Mouse (Mus musculus) c-Kit-positive CD71-positive TER-119-positive erythroid progenitor cells, embryonic 14.5 days (primary cell): Measurements from ENCODE around the gene Plekho2.

Source experiments
- DNase-seq: peaks from one replicate; pipeline ENCODE4 v3.0.0-alpha.2; 2013; ENCODE audit warnings: low spot score

Plekho2 gene

DNA sequence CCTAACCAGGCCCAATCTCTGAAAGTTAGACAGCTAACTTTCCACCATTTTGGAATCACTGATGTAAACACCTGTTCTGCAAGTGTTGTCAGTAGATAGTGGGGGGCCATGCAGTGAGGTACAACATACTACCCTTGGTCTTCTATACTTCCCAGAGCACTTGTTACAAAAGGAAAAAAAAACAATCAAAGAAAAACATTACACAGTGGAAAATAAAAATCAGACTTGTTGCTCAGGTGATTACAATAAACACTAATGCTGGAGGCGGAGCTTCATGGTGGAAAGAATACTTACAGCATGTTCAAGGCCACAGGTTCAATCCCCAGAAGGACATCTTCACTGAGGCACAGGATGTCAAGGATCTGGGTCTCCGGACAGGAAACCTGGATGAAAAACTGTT, 27.1 kb downstream of the Plekho2 start:
- DNase-seq: no peak

- no peak for DNase-seq
These were observed 27.7 kb downstream of the Plekho2 start for GRCm38 (mm10) chr9:65552141-65552540.

DNA sequence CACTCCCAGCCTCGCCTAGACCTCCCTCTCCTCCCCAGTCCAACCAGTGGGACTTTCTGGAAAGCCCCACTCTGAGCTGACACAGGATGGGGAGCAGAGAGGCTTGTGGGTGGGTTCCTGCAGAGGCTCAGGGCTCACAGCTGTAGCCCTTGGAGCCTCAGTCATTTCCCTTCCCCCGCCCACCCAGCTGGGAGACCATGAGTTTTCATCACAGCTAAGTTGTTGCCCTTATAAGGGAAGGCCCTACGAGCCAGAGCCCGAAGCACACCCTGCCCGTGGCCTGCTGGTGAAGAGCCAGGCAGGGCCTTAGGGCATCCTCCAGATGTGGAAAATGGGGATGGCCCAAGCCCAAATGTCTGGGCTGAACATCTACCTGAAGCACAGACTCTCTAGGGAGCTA, 28.8 kb downstream of the Plekho2 start:
- no peak for DNase-seq

DNA sequence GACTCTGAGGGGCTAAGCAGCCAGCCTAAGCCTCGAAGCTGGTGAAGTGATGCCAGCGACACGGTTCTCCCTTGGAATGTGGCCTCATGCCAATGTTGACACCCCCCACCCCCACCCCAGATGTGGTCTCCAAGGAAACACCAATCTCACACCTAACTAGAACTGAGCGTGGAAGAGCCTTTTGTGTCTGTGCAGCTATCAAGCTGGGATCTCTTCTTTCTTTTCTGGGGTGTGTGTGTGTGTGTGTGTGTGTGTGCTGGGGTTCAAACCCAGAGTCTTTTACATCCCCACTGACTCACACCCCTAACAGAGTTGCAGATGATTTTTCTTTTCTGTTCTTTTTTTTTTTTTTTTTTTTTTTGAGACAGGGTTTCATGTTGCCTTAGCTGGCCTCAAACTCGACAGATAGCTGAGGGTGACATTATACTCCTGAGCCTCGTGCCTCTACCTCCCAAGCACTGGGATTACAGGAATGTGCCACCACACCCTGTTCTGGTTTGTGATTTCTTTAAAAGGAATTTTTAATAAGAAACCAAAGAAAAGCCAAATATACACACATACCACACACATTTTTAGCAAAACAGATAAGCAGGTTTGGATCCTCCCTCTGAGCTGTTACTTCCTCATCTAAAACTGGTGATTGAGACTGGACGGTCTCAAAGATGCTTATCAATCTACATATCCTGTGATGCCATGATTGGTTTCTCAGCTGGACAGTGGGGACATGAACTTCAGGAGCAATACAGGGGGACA, 29.6 kb downstream of the Plekho2 start:
- DNase-seq: no peak

DNA sequence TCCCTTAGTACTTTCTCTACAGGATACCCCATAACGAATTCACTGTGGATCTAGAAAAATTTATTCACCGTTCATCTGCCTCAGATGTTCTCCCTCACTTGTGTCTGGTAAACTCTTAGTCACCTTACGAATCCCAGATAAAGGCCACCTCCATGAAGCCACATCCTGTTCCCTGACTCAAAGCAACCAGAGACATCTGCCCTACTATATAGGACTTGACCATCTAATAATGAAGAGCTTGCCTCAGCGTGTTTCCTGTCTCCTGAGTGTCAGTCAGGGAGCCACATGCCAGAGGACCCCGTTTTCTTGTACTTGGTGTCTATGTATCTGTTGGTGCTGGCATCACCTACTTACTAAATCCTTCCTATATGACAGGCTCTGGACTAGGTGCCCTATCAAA, 30.2 kb downstream of the Plekho2 start:
- DNase-seq: no peak

GRCm38 (mm10) chr9:65549139-65549538, 30.7 kb downstream of the Plekho2 start:
- no peak for DNase-seq

DNA sequence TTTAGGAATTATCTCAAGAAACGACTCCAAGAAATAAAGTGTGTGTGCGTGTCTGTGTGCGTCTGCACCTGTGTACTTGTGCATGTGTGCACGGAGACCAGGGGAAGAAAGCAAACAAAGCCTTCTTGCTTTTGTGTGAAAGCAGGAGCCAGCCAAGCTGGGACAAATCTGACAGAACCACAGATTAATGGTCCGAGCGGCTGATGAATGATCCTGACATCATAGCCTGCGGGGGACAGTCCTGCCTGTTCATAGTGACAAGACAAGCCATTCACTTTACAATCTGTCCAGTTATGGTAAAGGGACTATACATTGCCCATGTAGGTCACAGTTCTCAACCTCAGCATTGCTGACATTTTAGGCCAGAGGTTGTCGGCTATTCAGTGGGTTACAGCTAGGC, 31.5 kb downstream of the Plekho2 start:
- DNase-seq: no peak

DNA sequence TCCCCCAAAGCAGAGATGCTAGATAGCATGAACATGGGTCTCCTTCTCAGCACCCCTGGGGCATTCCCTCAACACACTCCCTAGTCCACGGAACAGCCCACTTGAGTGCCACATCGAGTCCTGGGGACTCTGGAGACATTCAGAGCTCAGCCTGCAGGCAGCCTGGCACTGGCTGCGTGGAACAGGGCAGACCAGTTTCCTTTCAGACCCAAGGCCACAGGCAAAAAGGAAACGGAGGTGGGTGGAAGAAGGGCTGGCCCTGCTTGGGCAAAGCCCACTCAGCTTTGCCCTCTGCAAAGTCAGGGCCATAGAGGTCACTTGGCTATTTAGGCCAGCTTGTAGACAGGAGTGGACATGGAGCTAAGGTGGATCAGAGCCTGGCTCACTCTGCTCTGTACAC, 32.0 kb downstream of the Plekho2 start:
- DNase-seq: no peak

DNA sequence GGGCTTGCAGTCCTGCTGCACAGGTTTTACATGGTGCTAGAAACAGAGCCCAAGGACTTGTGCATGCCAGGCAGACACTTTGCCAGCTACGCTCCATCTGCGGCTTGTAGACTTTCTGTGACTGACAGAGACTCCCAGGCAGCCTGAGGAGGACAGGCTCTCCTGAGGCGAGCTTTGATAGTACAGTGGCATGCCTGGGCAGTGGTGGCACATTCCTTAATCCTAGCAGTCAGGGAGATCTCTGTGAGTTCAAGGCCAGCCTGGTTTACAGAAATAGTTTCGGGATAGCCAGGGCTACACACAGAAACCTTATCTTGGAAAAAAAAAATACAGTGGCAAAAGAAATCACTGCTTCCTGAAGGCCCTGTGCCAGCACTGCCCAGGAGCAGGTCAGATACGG, 32.7 kb downstream of the Plekho2 start:
- no peak for DNase-seq

DNA sequence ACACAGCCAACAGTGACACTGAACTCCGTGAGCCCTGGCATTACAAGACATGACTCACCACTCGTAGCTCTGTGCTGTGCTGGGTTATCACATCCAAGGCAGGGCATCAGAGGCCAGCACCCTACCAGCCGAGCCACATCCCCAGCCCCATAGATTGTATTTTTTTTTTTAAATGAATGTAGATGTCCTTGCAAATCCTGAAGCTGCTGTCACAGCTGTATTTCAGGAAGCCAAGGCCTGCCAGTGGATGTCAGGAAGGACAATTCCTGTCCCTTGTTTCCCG, 33.5 kb downstream of the Plekho2 start:
- DNase-seq: no peak

DNA sequence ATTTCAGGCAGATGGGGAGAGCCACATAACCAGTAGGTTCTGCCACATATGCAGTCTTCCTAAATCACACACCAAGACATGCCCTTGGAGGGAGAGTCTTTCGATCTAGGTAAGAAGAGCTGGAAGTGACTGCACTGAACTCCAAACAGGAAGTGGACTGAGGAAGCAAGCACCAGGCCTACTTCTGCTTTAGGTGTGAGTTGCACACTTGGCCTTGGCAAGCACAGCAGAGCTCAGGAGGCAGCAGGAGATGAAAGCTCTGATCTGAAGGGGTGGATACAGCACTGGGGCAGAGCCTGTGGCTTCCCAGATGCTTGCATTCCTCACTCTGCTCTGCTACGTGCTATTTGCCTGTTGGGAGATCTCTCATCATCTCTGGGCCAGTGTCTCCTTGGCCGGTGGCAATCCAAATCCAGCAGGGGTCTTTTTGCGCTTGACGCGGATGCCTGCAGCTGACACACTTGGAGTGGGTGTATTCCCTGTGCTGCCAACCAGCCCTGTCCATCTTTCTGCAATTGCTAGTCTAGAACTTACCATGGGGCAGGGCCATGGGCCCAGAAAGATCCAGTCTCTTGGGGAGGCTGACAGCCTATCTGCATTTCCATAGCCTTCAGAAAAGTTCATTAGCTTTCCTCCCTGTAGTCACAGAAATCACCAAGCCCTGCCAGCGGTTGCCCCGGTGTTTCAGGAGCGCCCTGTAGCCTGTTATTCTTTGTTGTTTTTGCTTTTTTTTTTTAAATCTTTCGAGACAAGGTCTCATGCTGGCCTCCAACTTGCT, 34.0 kb downstream of the Plekho2 start:
- no peak for DNase-seq

DNA sequence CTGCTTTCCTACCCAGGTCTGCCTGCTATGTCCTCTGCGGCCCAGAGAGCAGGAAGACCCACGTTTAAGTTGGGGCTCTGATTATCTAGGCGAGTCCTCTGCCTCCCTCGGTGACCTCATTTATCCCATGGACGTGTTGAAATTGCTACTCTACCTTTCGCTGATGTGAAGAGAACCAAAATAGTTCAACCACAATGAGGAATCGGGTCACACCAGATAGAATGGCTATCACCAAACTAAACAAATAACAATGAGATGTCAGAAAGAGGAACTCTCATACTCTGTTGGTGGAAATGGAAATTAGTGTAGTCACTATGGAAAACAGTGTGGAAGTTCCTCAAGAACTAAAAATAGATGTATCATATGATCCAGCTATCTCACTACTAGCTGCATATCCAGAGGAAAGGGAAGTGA, 37.7 kb downstream of the Plekho2 start:
- DNase-seq: no peak

DNA sequence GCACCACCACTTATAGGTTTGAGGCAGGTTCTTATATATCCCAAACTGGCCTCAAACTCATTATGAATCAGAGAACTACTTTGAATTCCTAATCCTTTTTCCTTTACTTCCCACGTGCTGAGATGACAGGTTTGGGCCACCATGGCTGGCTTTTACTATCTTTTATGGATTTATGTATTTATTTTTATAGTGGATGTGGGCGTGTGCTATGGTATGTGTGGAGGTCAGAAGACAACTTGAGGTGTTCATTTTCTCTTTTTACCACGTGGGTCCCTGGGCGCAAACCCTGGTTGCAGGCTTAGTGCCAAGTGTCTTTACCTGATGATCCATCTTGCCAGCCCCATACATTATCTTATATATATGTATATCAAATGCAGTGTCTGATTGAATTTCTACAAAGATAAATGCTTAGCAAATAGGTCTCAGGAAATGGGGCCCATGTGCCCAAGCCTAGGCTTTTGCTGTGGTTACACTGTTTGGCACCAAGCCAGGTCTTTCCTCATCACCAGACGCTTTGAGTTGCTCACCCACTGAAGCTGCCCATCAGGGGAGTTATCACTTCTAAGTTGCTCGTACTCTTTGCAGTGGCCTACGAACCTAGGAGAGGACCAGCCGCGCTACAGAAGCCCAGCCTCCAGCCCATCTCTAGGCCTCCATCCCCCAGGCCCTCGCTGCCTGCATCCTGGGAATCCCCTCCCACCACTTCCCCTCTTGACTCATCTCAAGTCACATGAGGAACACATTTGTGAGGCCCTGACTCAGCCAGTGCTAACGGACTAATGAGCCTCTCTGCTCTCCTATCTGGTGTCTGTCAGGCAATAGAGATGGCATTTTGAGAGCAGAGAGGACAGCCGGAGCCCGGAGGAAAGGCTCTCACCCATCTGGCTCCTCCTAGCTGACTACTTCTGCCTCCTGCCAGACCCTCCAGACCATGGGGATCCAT, 38.4 kb downstream of the Plekho2 start:
- DNase-seq: no peak

DNA sequence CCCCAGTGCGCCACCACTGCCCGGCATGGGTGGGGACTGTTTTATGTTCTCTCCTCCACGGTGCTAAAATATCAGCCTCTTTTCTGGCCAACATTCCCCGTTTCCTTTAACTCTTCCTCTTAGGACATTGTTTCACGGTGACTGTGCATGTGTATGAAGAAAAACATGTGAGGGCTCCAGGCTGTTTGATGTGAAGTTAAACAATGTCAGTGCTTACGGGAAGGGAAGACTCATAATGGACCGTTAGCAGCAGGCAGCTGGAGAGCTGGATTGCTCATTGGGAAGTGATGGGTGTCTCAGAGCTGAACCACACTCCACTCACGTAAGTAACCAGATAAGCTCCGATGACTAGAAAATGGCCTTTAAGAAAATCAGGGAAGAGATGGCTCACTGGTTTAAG, 40.1 kb downstream of the Plekho2 start:
- DNase-seq: no peak

DNA sequence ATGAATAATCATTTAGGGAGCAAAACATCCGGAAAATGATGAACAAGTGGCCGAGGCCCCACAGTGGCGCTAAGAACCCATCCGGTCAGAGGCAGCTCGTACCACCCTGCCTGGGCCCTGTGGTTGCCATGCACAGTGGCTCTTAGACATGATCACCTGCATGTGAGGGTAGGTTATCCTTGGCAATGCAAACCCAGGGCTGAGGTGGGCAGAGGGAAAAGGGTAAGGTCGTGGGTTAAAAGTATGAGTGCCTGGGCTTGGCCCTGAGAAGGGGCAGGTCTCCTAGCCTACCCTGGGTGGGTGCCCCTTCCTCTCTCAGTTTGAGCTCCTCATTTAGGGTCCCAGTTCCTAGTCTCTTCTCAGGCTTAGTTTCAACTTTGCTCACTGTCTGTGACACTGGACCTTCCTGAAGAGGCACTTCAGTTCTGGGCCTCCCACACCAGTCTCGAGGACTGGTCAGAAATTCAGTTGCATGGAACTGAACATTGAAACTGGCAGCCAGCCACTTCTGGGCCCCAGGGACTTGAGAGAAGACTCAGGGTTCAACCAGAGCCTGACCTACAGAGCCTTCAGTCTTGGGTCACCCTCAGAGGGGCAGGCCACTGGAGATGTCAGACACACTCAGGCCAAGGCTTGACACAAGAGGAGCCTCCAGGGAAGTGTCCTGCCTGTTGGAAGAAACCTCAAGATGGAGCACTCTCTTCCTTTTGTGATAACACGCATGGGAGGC, 41.8 kb downstream of the Plekho2 start:
- no peak for DNase-seq

- no peak for DNase-seq
These were observed 43.3 kb downstream of the Plekho2 start for GRCm38 (mm10) chr9:65536491-65536890.

- no peak for DNase-seq
These were observed 43.9 kb downstream of the Plekho2 start for GRCm38 (mm10) chr9:65535789-65536469.

DNA sequence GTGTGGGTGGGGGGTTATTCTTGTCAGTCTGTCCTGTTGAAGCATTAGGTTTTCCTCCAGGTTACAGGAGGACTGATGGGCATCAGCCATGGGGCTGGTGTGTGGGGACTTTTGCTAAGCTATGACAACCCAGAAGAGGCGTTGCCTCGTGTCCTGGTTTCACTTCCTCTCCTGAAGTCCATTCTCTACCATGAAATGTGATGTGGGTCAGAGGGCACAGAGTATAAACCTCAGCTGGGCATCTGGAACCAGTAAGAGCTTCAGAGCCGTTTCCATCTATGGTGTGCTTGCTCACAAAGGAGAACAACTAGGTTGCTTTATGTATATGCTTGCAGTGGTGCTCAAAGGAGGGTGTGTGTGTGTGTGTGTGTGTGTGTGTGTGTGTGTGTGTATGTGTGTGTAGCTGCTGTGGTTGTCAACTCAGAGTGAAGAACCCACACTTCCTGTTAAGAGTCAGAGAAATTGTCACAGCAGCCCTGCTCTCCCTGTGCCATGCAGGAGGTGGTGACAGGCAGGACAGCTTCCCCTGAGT, 44.6 kb downstream of the Plekho2 start:
- DNase-seq: no peak

DNA sequence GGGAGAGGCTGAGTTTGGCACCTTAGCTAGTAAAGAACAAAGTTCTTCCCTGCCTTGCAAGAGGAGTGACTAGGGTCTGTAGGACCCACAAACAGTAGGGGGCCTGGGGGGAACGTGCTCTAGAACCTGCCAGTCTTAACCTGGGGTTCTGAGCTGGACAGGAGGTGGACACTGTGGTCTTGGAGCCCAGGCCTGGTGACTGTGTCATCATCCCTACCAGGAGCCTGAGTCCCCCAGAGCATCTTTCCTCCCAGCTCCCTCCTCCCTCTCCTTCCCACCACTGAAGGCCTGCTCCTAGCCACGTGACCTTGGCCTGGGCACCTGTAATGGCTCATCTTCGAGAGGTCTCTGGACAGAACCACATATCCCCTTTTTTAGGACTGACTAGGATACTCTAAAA, 45.7 kb downstream of the Plekho2 start:
- no peak for DNase-seq

DNA sequence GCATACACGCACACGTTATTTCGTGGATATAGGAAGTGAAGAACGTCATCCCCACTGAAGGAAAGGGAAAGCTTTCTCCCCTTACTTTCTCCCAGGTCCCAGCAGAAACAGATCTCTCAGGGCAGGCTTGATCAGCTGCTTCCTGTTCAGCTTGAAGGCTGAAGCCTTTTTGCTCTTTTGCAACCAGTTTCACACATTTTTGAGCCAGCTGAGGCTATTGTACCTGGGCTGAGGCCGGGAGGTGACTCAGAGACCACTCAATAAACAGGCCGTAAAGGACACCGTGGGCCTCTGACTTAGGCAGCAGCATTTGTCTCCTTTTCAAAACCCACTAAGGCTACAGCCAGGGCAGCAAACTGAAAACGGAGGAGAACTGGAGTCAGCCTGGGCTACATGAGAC, 46.9 kb downstream of the Plekho2 start:
- no peak for DNase-seq

- no peak for DNase-seq
These were observed 48.6 kb downstream of the Plekho2 start for GRCm38 (mm10) chr9:65531283-65531682.
